ENCODE assay signal across 10 mouse cellular contexts in the genomic region with DNA sequence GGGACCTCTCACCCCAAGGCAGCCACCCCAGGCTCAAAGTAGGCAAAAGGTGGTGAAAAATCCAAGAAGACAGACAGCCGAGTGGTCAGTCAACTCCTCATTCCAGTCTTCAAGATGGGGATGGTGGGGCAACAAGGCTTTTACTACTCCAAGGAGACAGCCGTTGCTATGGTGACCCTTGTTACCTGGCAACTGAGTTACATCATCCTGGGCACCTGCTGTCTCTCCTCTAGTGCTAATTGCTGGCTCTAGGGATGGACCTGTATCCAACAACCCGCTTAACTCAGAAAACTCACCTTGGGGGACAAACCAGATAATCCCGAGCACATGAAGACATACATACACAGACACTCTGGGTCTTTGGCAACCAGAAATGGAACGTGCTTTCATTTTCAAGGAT. TPM values are rescaled to one million over a fixed set of nuclear protein-coding genes. Genes with fewer than 3 reads are reported as not detected.
A peak's percentile ranks its signal among the peaks of the same experiment; 100 is the strongest.
DNase-seq lines count a peak whose midpoint lies in the region.
"Had no signal": no experiment of that assay in that cellular context is flagged by ENCODE, and none has a peak within 500 bp of the region (broad histone marks: within the 10 kb centered on the region; RNA-seq: fewer than 3 reads in every experiment).

No protein-coding gene starts in this region.

- intact Hi-C loops in heart, postnatal 36 days (cut with DNase I), result no loop called here
- intact Hi-C loops in gastrocnemius, postnatal 14 days (cut with DNase I; ENCODE audit: low total_unique reads), result loop anchor here (5.0 to 10.0 kb wide), 2 partner anchors 365 to 543 kb away; no protein-coding TSS in a partner anchor

- peak; percentile 77 for DNase-seq in layer of hippocampus, adult 11-12 months (ENCODE audit: low spot score)
- DNase-seq in layer of hippocampus, postnatal 10 days (ENCODE audit: low spot score in 2 of 2), result no peak
- peak; percentile 49 for DNase-seq in brain, embryonic 18.5 days (ENCODE audit: low read depth, low spot score)
- DNase-seq in layer of hippocampus, postnatal 14 days (ENCODE audit: low spot score in 2 of 2), result peak; percentile 48 to 55
- DNase-seq in right cerebral cortex, postnatal 10 days (ENCODE audit: low spot score in 2 of 2), result peak; percentile 82 to 90
- DNase-seq in heart, postnatal 36 days, result no peak
- no peak for DNase-seq in thymus, postnatal 0 days (ENCODE audit: low spot score)
- DNase-seq in gastrocnemius, postnatal 14 days, result no peak
- DNase-seq: cerebellum, postnatal 36 days; liver, postnatal 0 days had no signal

RNA-seq across cellular contexts. Expression of a gene that starts 42.1 kb away (rescaled TPM):
- 10 to 100 TPM; 18.6 to 20.6 TPM for total RNA-seq in layer of hippocampus, postnatal 10 days (2021)
- total RNA-seq in layer of hippocampus, postnatal 14 days (2021), result 10 to 100 TPM; 19.2 TPM
- 1 to 10 TPM; 3.1 to 3.7 TPM for total RNA-seq in heart, postnatal 36 days (2021)
- polyA plus RNA-seq in thymus, postnatal 0 days (2015; fragmentation: Nextera tagmentation; extraction: Ambion mirVana), result 13.3 and 13.7 TPM in 2 replicates
- 1 to 10 TPM; 7.3 to 8.5 TPM for total RNA-seq in gastrocnemius, postnatal 14 days (2021)

Comparison
In these comparisons a context has a peak if more than half of its experiments do, and no peak if none do; other contexts are left out.
1. DNase-seq: peak in layer of hippocampus, adult 11-12 months (single experiment), brain, embryonic 18.5 days (single experiment), layer of hippocampus, postnatal 14 days (2 of 2) and right cerebral cortex, postnatal 10 days (2 of 2); none in layer of hippocampus, postnatal 10 days (0 of 2), heart, postnatal 36 days (0 of 2), thymus, postnatal 0 days (single experiment) and gastrocnemius, postnatal 14 days (single experiment).